Mouse (Mus musculus): ENCODE data around the gene Micu2. TPM values are rescaled to one million over a fixed set of nuclear protein-coding genes. Genes with fewer than 3 reads are reported as not detected.

The Micu2 gene
- polyA plus RNA-seq, 1 experiment = 20.1 TPM

- H3K27ac ChIP-seq (ENCODE audit: insufficient read depth, low read length) = no peak overlapping the region
- H3K4me1 ChIP-seq (ENCODE audit: control insufficient read depth, insufficient read depth, low read length) = no peaks in the 10 kb centered on the region
- TF ChIP-seq POLR2A (IDR thresholded peaks at IDR 0.05; ENCODE audit: extremely low read depth, insufficient read depth, low read length) (no peak), CTCF (IDR thresholded peaks at IDR 0.05; ENCODE audit: extremely low read depth, insufficient read depth, low read length) (no peak)
- H3K4me3 ChIP-seq (ENCODE audit: insufficient read depth, low read length) = no peak overlapping the region
These were observed 27.0 kb downstream of the Micu2 start for GRCm38 (mm10) chr14:57971986-57972525.

DNA sequence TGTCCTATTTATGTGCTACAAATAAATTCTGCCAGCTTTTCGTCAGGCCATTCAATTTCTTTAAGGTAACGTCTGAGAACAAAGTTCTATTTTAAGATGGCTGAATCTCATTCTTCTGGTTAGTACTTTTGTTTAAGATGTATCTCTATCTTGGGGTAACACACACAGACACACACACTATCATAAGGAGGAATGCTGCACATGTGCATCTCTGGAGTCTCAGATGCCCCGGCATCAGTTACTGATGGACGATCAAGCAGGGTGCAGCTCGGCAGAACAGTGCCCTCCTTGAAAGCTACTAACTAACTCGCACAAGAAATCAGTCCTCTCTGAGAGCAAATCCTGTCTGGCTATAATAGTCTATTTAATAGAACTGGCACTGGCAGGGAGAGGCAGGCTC is 30.2 kb downstream of the Micu2 start:
- TF ChIP-seq CTCF (IDR thresholded peaks at IDR 0.05; ENCODE audit: extremely low read depth, insufficient read depth, low read length) (no peak), POLR2A (IDR thresholded peaks at IDR 0.05; ENCODE audit: extremely low read depth, insufficient read depth, low read length) (no peak)
- Histone ChIP-seq H3K4me3 (ENCODE audit: insufficient read depth, low read length) (no peak overlapping the region), H3K4me1 (ENCODE audit: control insufficient read depth, insufficient read depth, low read length) (no peaks in the 10 kb centered on the region; the same call in 1 of the 2 replicates), H3K27ac (ENCODE audit: insufficient read depth, low read length) (no peak overlapping the region)

DNA sequence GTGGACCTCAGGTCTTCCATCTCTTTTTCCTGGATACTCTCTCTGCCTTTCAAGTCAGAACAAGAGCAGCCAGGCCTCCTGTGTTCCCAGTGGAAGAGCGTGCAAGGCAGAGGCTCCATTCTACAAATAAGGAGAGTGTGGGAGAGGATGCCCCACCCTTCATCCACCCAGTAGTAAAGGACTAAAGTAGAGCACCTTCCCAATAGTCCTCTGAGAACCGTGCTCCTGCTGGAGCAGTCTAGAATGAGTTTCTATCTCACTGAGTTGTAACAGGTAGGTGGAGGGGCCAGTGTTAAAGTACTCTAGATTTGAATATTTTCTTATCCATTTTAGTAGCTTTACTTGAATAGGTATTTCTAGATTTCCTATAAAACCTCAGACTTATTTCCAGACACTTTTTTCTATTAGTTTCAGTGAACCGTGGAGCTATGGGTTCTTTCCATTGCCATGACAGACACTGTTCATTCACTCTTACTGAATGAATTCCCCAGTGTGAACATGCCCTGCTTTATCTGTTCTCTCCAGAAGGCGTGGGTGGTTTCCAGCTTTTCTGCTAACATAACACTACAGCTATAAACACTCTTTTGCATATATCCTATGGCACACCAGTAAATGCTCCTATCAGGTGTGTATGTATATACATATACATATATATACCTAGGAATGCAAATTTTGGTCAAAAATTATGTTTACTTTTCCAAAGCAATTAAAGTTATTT is 31.8 kb downstream of the Micu2 start:
- Histone ChIP-seq H3K4me1 (ENCODE audit: control insufficient read depth, insufficient read depth, low read length) (no peaks in the 10 kb centered on the region; the same call in 1 of the 2 replicates), H3K27ac (ENCODE audit: insufficient read depth, low read length) (no peak overlapping the region)
- TF ChIP-seq POLR2A (IDR thresholded peaks at IDR 0.05; ENCODE audit: extremely low read depth, insufficient read depth, low read length) (no peak), CTCF (IDR thresholded peaks at IDR 0.05; ENCODE audit: extremely low read depth, insufficient read depth, low read length) (no peak)

GRCm38 (mm10) chr14:57961861-57962260 is 37.2 kb downstream of the Micu2 start:
- Histone ChIP-seq H3K27ac (ENCODE audit: insufficient read depth, low read length) (no peak overlapping the region), H3K4me1 (ENCODE audit: control insufficient read depth, insufficient read depth, low read length) (no peaks in the 10 kb centered on the region; the same call in 1 of the 2 replicates), H3K4me3 (ENCODE audit: insufficient read depth, low read length) (no peak overlapping the region)
- no peak for TF ChIP-seq POLR2A (IDR thresholded peaks at IDR 0.05; ENCODE audit: extremely low read depth, insufficient read depth, low read length)
- TF ChIP-seq CTCF (IDR thresholded peaks at IDR 0.05; ENCODE audit: extremely low read depth, insufficient read depth, low read length) = no peak

More for the DNA sequence above, 31.8 kb downstream of the Micu2 start:
- no peak overlapping the region for H3K4me3 ChIP-seq (ENCODE audit: insufficient read depth, low read length)

GRCm38 (mm10) chr14:57951089-57951488 is 48.0 kb downstream of the Micu2 start:
- no peaks in the 10 kb centered on the region for H3K4me1 ChIP-seq (ENCODE audit: control insufficient read depth, insufficient read depth, low read length)
- no peak overlapping the region for H3K27ac ChIP-seq (ENCODE audit: insufficient read depth, low read length)
- TF ChIP-seq CTCF (IDR thresholded peaks at IDR 0.05; ENCODE audit: extremely low read depth, insufficient read depth, low read length) = peak; percentile 44
- TF ChIP-seq POLR2A (IDR thresholded peaks at IDR 0.05; ENCODE audit: extremely low read depth, insufficient read depth, low read length) = no peak
- no peak overlapping the region for H3K4me3 ChIP-seq (ENCODE audit: insufficient read depth, low read length)

DNA sequence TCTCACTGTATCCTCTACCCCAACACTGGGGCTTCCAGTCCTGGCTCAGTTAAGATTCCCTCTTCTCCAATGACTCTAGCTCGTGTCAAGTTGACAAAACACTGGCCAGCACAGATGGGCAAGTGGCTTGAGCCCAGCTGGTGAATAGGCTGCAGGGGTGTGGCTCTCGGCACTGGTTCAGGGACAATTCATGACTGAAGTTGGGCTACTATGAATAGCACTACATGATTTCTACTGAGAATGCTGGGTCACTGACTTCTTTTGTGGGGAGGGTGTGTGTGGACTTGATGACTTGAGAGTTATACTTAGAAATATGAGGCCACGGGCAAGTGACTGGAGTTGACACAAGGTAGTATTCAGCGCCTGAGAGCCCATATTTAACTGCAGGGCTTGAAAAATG is 53.2 kb downstream of the Micu2 start:
- no peak overlapping the region for H3K4me3 ChIP-seq (ENCODE audit: insufficient read depth, low read length)
- TF ChIP-seq CTCF (IDR thresholded peaks at IDR 0.05; ENCODE audit: extremely low read depth, insufficient read depth, low read length) (no peak), POLR2A (IDR thresholded peaks at IDR 0.05; ENCODE audit: extremely low read depth, insufficient read depth, low read length) (no peak)
- no peak overlapping the region for H3K27ac ChIP-seq (ENCODE audit: insufficient read depth, low read length)
- no peaks in the 10 kb centered on the region for H3K4me1 ChIP-seq (ENCODE audit: control insufficient read depth, insufficient read depth, low read length)

DNA sequence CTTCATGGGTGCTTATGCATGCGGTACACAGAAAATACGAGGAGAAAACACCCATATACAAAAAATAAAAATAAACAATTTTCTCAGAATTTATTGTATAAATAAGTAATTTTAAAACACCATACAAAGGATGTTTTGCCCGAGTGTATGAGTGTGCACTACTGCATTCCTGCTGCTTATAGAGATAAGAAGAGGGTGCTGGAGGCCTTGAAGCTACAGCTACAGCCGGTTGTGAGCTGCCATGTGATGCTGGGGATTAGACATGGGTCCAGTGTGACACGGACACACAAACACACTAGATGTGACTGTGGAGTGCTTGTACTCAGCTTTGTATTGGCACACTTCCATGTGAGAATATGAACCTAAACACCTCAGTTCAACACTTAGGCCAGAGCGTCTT is 61.8 kb downstream of the Micu2 start:
- TF ChIP-seq CTCF (IDR thresholded peaks at IDR 0.05; ENCODE audit: extremely low read depth, insufficient read depth, low read length) (no peak), POLR2A (IDR thresholded peaks at IDR 0.05; ENCODE audit: extremely low read depth, insufficient read depth, low read length) (no peak)
- no peak overlapping the region for H3K4me3 ChIP-seq (ENCODE audit: insufficient read depth, low read length)
- no peaks in the 10 kb centered on the region for H3K4me1 ChIP-seq (ENCODE audit: control insufficient read depth, insufficient read depth, low read length)
- no peak overlapping the region for H3K27ac ChIP-seq (ENCODE audit: insufficient read depth, low read length)

GRCm38 (mm10) chr14:57934666-57935065 is 64.4 kb downstream of the Micu2 start:
- Histone ChIP-seq H3K27ac (ENCODE audit: insufficient read depth, low read length) (no peak overlapping the region), H3K4me3 (ENCODE audit: insufficient read depth, low read length) (no peak overlapping the region), H3K4me1 (ENCODE audit: control insufficient read depth, insufficient read depth, low read length) (no peaks in the 10 kb centered on the region)
- no peak for TF ChIP-seq CTCF (IDR thresholded peaks at IDR 0.05; ENCODE audit: extremely low read depth, insufficient read depth, low read length)
- no peak for TF ChIP-seq POLR2A (IDR thresholded peaks at IDR 0.05; ENCODE audit: extremely low read depth, insufficient read depth, low read length)

DNA sequence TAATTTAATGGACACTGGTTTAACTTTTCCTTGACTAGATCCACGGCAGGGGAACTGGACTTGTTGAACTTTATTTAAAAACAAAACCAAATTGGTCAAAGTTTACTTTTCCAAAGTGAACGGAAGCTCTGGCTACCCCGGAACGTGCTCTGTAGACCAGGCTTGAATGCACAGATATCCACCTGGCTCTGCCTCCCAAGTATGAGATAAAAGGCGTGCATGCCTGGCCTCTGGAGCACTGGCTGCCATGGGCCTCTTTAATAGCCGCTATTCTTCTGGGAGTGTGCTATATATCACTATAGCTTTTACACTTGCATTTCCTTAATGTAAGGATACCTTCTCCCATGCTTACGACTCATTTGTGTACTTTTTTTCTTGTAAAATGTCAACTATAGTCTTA is 65.5 kb downstream of the Micu2 start:
- no peak overlapping the region for H3K27ac ChIP-seq (ENCODE audit: insufficient read depth, low read length)
- no peak overlapping the region for H3K4me3 ChIP-seq (ENCODE audit: insufficient read depth, low read length)
- H3K4me1 ChIP-seq (ENCODE audit: control insufficient read depth, insufficient read depth, low read length) = no peaks in the 10 kb centered on the region
- TF ChIP-seq CTCF (IDR thresholded peaks at IDR 0.05; ENCODE audit: extremely low read depth, insufficient read depth, low read length) = no peak
- TF ChIP-seq POLR2A (IDR thresholded peaks at IDR 0.05; ENCODE audit: extremely low read depth, insufficient read depth, low read length) = no peak

DNA sequence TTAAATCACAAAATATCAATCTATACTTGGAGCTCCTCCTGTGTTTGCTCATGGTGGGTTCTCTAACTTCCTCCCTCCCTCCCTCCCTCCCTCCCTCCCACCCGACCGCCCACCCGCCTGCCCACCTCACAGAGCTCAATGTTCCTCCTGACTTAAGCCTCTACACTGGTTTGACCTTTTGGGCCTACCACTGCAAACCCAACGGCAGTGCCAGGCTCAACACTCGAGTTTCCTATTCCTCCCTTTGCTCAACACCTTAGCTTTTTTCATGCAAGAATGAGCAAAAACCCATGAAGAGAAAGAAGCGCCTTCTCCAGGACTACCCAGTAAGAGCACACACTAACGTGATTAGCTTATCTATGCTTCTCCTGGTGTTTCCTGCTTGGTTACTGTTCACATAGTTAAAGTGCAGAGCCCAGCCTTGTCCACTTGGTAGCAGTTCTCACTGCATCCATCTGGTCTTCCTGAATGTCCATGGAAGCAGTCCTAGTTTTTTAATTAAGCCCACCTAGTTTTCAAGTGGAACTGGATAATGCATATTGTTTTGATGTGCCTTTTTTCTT is 66.1 kb downstream of the Micu2 start:
- no peak overlapping the region for H3K27ac ChIP-seq (ENCODE audit: insufficient read depth, low read length)
- no peaks in the 10 kb centered on the region for H3K4me1 ChIP-seq (ENCODE audit: control insufficient read depth, insufficient read depth, low read length)
- TF ChIP-seq CTCF (IDR thresholded peaks at IDR 0.05; ENCODE audit: extremely low read depth, insufficient read depth, low read length) (no peak), POLR2A (IDR thresholded peaks at IDR 0.05; ENCODE audit: extremely low read depth, insufficient read depth, low read length) (no peak)
- H3K4me3 ChIP-seq (ENCODE audit: insufficient read depth, low read length) = no peak overlapping the region
